Mouse (Mus musculus) erythroblast, embryonic 14.5 days (primary cell): Measurements from ENCODE around the gene Slmap.

Experiments
- GATA1 ChIP-seq: IDR thresholded peaks from 2 replicates; pipeline ENCODE4 v1.6.1; 2012; ENCODE audit warnings: low read length, inconsistent platforms, mixed read lengths
- TAL1 ChIP-seq: IDR thresholded peaks from 3 replicates; pipeline ENCODE4 v1.6.1; 2012; ENCODE audit warnings: low read length, inconsistent platforms, mixed read lengths

- TF ChIP-seq TAL1 (no peak), GATA1 (no peak)
These were observed 66.8 kb downstream of the Slmap start for GRCm38 (mm10) chr14:26467974-26468373.
